Mouse (Mus musculus): ENCODE data around the gene Rnps1.

GRCm38 (mm10) chr17:24462932-24463331 is 48.6 kb downstream of the Rnps1 start:
- TF ChIP-seq CTCF (conservative IDR thresholded peaks at IDR 0.05 in 1 of 2, IDR thresholded peaks at IDR 0.05 in 1 of 2; ENCODE audit: low read depth in 2 of 2, low read length in 2 of 2) (no peak), CHD1 (IDR thresholded peaks at IDR 0.05; ENCODE audit: low read depth, low read length) (no peak), EP300 (IDR thresholded peaks at IDR 0.05; ENCODE audit: low read length) (no peak), KAT2A (IDR thresholded peaks at IDR 0.05; ENCODE audit: insufficient replicate concordance, low read length) (no peak), SIN3A (IDR thresholded peaks at IDR 0.05; ENCODE audit: low read length) (no peak), MXI1 (IDR thresholded peaks at IDR 0.05; ENCODE audit: low read depth, low read length) (no peak), UBTF (IDR thresholded peaks at IDR 0.05; ENCODE audit: low read depth, low read length) (no peak), POLR2A (IDR thresholded peaks at IDR 0.05; ENCODE audit: low read depth, low read length) (no peak), CHD2 (IDR thresholded peaks at IDR 0.05; ENCODE audit: low read length) (no peak), ELF1 (IDR thresholded peaks at IDR 0.05; ENCODE audit: low read depth, low read length) (no peak), ZC3H11A (IDR thresholded peaks at IDR 0.05; ENCODE audit: low read depth, low read length) (no peak), USF1 (IDR thresholded peaks at IDR 0.05; ENCODE audit: low read depth, low read length) (no peak), ZKSCAN1 (IDR thresholded peaks at IDR 0.05; ENCODE audit: borderline replicate concordance, low read depth, low read length) (no peak), RCOR1 (conservative IDR thresholded peaks at IDR 0.05; ENCODE audit: low read depth, low read length) (no peak)
